Mouse (Mus musculus): Measurements from ENCODE around the gene Csrnp1.

- TF ChIP-seq CTCF (IDR thresholded peaks at IDR 0.05; ENCODE audit: low read depth, low read length) (no peak), POLR2A (IDR thresholded peaks at IDR 0.05; ENCODE audit: extremely low read depth, insufficient read depth, low read length) (no peak)
Observed at GRCm38 (mm10) chr9:119999636-120000035, 15.2 kb upstream of the Csrnp1 start.

Measured in liver, adult 2 months (tissue).